Mouse (Mus musculus) small intestine, adult 10 weeks (tissue): ENCODE data around the gene Thoc7. TPM values are rescaled to one million over a fixed set of nuclear protein-coding genes. Genes with fewer than 3 reads are reported as not detected.

Experiments used
- polyA plus RNA-seq: library from polyadenylated mRNA; stranded (reverse); fragments of 350-450 nt; fragmentation: Illumina TruSeq; extraction: RNeasy Lipid Tissue Mini Kit (QIAGEN cat#74804); gene quantifications from one replicate; pipeline ENCODE4 v1.2.3, GENCODE M21; 2014; ENCODE audit warnings: low replicate concordance

The Thoc7 gene
- polyA plus RNA-seq, result 662 TPM

DNA sequence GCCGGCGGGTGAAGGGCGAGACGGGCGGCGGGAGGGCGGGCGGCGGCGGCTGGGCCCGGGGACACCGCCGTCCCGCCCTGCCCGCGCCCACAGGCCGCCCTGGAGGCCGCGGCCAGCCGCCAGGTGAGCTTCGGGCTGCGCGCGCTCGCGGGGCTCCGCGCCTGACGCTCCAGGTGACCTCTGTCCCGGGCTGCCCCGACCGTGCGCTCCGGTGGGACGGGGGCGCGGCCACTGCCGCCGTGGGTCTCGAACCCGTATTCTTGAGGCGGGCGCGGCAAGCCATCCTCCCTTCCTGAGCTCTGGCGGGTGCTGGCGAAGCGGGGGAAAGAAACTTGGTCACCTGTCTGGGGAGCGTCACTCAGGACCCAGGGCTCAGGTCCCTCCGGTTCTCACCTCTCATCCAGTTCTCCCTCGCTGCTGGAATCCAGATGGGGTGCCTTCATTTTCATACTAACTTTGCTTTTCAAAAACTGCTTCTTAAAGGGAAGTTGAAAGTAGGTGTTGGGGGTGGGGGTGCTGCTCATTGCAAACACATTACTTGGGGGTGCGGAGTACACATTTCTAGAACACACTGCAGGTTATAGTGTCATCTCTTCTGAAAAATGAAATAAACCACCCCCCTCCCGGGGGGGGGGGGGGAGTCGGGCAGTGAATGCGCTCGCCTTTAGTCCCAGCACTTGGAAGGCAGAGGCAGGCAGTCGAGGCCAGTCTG is at the start of gene Thoc7, which contains the start of gene Atxn7:
Thoc7 (minus strand) TSS at position 452 of the 712 bp plus-strand sequence.
Atxn7 (plus strand) TSS at position 40 of the 712 bp plus-strand sequence.

DNA sequence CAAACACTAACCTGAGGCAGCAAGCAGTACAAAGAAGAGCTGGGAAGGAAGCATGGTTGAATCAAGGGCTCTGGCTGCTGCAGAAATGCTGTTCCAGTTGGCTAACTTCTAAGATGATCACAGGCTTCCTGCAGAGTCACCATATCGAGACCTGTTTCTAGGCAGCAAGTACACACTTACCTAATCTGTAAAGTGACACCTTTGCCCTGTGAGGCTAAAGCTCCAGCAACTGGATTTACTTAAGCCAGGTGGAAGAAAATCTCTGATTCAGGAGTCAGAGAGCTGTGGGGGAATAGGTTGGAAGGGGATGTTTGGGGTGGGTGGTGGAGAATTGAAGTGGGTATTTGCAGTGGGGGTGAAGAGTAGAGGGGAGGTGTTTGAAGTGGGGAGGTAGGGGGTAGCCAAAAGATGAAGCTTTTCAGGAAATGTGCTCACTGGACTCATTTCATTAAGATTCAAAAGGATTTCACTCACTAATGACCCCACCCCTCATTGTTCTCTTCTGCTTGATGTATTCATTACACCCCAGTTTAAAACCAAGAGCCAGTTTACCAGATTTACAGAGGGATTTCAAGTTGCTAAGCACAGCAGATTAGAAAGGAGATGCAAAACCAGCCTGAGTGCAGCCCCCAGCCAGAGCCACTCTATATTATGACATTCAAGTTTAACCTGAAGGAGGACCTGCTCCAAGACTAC is 47.1 kb downstream of the Thoc7 start, which contains the start of gene Gm281:
Gm281 (minus strand) TSS at position 92 of the 696 bp plus-strand sequence.

Other genes starting within 250 kb of the Thoc7 start
- gene Gm281, start 47.4 kb downstream of the Thoc7 start, polyA plus RNA-seq, result not detected
- 36.0 TPM for gene Atxn7, start 412 bp downstream of the Thoc7 start, polyA plus RNA-seq
- 125 TPM for gene Psmd6, start 159.1 kb upstream of the Thoc7 start, polyA plus RNA-seq
- gene Olfr720, start 225.0 kb upstream of the Thoc7 start, polyA plus RNA-seq, result not detected